ENCODE assay signal across 7 mouse cellular contexts in the genomic region with DNA sequence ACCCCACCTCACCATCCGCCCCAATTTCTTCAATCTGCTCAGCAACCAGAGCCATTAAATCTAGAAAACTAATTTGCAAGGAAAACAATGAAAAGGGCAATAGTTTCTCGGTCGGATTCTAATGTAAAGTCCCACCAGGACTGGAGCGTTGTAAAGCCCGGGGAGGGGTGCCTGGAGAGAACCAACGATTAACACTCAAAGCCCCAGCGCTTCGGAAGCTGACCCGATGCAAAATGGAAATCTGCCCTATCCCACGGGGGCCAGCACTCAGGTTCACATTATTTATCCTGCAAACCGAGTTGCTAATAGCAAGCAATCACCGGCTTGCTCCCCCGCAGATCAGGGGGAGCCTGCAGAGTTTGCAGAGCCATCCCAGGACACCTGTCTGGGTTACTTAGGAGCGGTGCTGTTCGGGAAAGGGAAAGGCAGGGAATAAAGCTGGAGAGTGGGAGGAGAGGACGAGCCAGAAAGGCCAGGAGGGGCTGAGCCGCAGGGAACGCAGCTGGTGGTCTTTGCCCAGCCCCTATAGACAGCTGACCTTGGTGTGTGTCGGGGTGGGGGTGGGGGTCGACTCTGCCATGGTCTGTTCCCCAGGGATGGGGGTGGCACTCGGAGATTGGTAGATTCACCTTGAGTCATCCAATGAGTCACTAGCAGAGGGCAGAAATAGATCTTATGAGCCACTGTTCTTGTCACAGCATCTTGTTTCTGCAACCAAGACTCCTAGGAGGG. TPM values are rescaled to one million over a fixed set of nuclear protein-coding genes. Genes with fewer than 3 reads are reported as not detected.
DNase-seq lines count a peak whose midpoint lies in the region; ATAC-seq lines count a peak whose summit lies in the region.

No protein-coding gene starts in this region.

- no peak overlapping the region for H3K27ac ChIP-seq in embryonic facial prominence, embryonic 10.5 days (replicated peaks)
- H3K27ac ChIP-seq in neural tube, embryonic 12.5 days: no peak overlapping the region

- no peaks in the 10 kb centered on the region for H3K9me3 ChIP-seq in embryonic facial prominence, embryonic 10.5 days
- no peaks in the 10 kb centered on the region for H3K9me3 ChIP-seq in neural tube, embryonic 12.5 days

- H3K4me1 ChIP-seq in embryonic facial prominence, embryonic 10.5 days: peaks cover 22% of the 10 kb centered on the region
- peaks cover 13% of the 10 kb centered on the region for H3K4me1 ChIP-seq in neural tube, embryonic 12.5 days

- ATAC-seq in neural tube, embryonic 12.5 days (ENCODE audit: low FRiP score, low read depth): peak; percentile 54
- ATAC-seq in erythroblast, adult 5-6 weeks (replicated peaks; ENCODE audit: low FRiP score, poor library complexity, severe bottlenecking): no peak

- 4% methylated on average over 21 of the region's 21 CpGs for WGBS in embryonic facial prominence, embryonic 10.5 days
- 1% methylated on average over 21 of the region's 21 CpGs for WGBS in neural tube, embryonic 12.5 days

- H3K36me3 ChIP-seq in embryonic facial prominence, embryonic 10.5 days (replicated peaks): no peaks in the 10 kb centered on the region
- no peaks in the 10 kb centered on the region for H3K36me3 ChIP-seq in neural tube, embryonic 12.5 days

- peaks cover 25% of the 10 kb centered on the region for H3K27me3 ChIP-seq in embryonic facial prominence, embryonic 10.5 days (replicated peaks; ENCODE audit: low read depth, poor library complexity, severe bottlenecking)
- H3K27me3 ChIP-seq in neural tube, embryonic 12.5 days (replicated peaks): no peaks in the 10 kb centered on the region

- H3K4me3 ChIP-seq in embryonic facial prominence, embryonic 10.5 days: peak overlapping the region; percentile 40
- no peak overlapping the region for H3K4me3 ChIP-seq in neural tube, embryonic 12.5 days

- H3K4me2 ChIP-seq in neural tube, embryonic 12.5 days (replicated peaks): peak overlapping the region; percentile 48

- DNase-seq in 3134 (ENCODE audit: extremely low read depth, insufficient read length, low spot score): peak; percentile 92
- peak; percentile 88 for DNase-seq in 3T3-L1 (ENCODE audit: low read depth, low spot score)
- DNase-seq in embryonic facial prominence, embryonic 10.5 days (ENCODE audit: low spot score): peak; percentile 14
- peak; percentile 9 to 16 for DNase-seq in layer of hippocampus, postnatal 10 days (ENCODE audit: low spot score in 2 of 2)
- no peak for DNase-seq in thymus, postnatal 4 days

- no peak overlapping the region for H3K9ac ChIP-seq in neural tube, embryonic 12.5 days

RNA-seq across cellular contexts. Expression of gene Atg4a-ps, which starts 37.5 kb away (rescaled TPM):
- polyA plus RNA-seq in embryonic facial prominence, embryonic 10.5 days (2016; fragmentation: Nextera tagmentation; extraction: Ambion mirVana): 0.20 TPM in 2 replicates
- total RNA-seq in layer of hippocampus, postnatal 10 days (2021): 1 to 10 TPM in 1 of 2 experiments, not detected in 1; 2.2 TPM
- not detected in 2 replicates for polyA plus RNA-seq in neural tube, embryonic 12.5 days (2016; fragmentation: Nextera tagmentation; extraction: Ambion mirVana)
- total RNA-seq in erythroblast, adult 5-6 weeks (2015; ENCODE audit: low replicate concordance): 1.5 and 4.2 TPM in 2 replicates
- 6.0 and 12.7 TPM in 2 replicates for total RNA-seq in erythroblast, adult 5-6 weeks (2017; ENCODE audit: low replicate concordance)

RNA-seq across cellular contexts. Expression of gene Olfml3, which starts 54.4 kb away (rescaled TPM):
- 12.5 and 12.9 TPM in 2 replicates for polyA plus RNA-seq in embryonic facial prominence, embryonic 10.5 days (2016; fragmentation: Nextera tagmentation; extraction: Ambion mirVana)
- 10 to 100 TPM; 10.1 to 11.4 TPM for total RNA-seq in layer of hippocampus, postnatal 10 days (2021)
- 15.1 and 15.6 TPM in 2 replicates for polyA plus RNA-seq in neural tube, embryonic 12.5 days (2016; fragmentation: Nextera tagmentation; extraction: Ambion mirVana)
- total RNA-seq in erythroblast, adult 5-6 weeks (2015; ENCODE audit: low replicate concordance): 1.9 and 4.0 TPM in 2 replicates
- 1.8 and 2.2 TPM in 2 replicates for total RNA-seq in erythroblast, adult 5-6 weeks (2017; ENCODE audit: low replicate concordance)

RNA-seq across cellular contexts. Expression of gene Gm10964, which starts 55.8 kb away (rescaled TPM):
- polyA plus RNA-seq in embryonic facial prominence, embryonic 10.5 days (2016; fragmentation: Nextera tagmentation; extraction: Ambion mirVana): not detected in 2 replicates
- total RNA-seq in layer of hippocampus, postnatal 10 days (2021): not detected
- not detected in 2 replicates for polyA plus RNA-seq in neural tube, embryonic 12.5 days (2016; fragmentation: Nextera tagmentation; extraction: Ambion mirVana)
- total RNA-seq in erythroblast, adult 5-6 weeks (2015; ENCODE audit: low replicate concordance): not detected in 2 replicates
- total RNA-seq in erythroblast, adult 5-6 weeks (2017; ENCODE audit: low replicate concordance): not detected in 2 replicates
